Mouse (Mus musculus) heart, embryonic 12.5 days (tissue): ENCODE results near the gene Edn2. TPM values are rescaled to one million over a fixed set of nuclear protein-coding genes. Genes with fewer than 3 reads are reported as not detected.
A peak's percentile ranks its signal among the peaks of the same experiment; 100 is the strongest.

Experiments
- ATAC-seq: fragments of 200-750 bp; cut with Nextera tagmentation; 2 replicates; pipeline ENCODE4 v1.8.0; 2017; ENCODE audit warnings: moderate TSS enrichment, moderate library complexity; ENCODE audit not compliant: insufficient number of reproducible peaks, low FRiP score
- H3K27ac ChIP-seq: fragments of 300-500 bp; sonication (generic); 2 replicates; pipeline ENCODE4 v1.5.1; 2016; ENCODE audit warnings: mild to moderate bottlenecking, moderate library complexity; ENCODE audit not compliant: poor library complexity, severe bottlenecking
- H3K27me3 ChIP-seq: fragments of 300-500 bp; sonication (generic); replicated peaks from 2 replicates; pipeline ENCODE4 v1.6.1; 2016; ENCODE audit warnings: mild to moderate bottlenecking, moderate library complexity
- H3K36me3 ChIP-seq: fragments of 300-500 bp; sonication (generic); 2 replicates; pipeline ENCODE4 v1.6.1; 2016; ENCODE audit warnings: mild to moderate bottlenecking, moderate library complexity
- H3K4me1 ChIP-seq: fragments of 300-500 bp; sonication (generic); replicated peaks from 2 replicates; pipeline ENCODE4 v1.6.1; 2016; ENCODE audit warnings: mild to moderate bottlenecking
- H3K4me2 ChIP-seq: fragments of 300-500 bp; sonication (generic); 2 replicates; pipeline ENCODE4 v1.6.1; 2016; ENCODE audit warnings: mild to moderate bottlenecking, moderate library complexity
- H3K4me3 ChIP-seq: fragments of 300-500 bp; sonication (generic); 2 replicates; pipeline ENCODE4 v1.5.1; 2016; ENCODE audit warnings: mild to moderate bottlenecking
- H3K9ac ChIP-seq: fragments of 300-500 bp; sonication (generic); 2 replicates; pipeline ENCODE4 v1.6.1; 2016; ENCODE audit warnings: mild to moderate bottlenecking, moderate library complexity
- H3K9me3 ChIP-seq: fragments of 300-500 bp; sonication (generic); replicated peaks from 2 replicates; pipeline ENCODE4 v1.6.1; 2016; ENCODE audit warnings: mild to moderate bottlenecking, moderate library complexity
- WGBS: fragments of 180-500 bp; shearing (Covaris S2); methylation state at CpG from one replicate; pipeline ENCODE4 v1.1.7; 2016; 5-methylcytosine and 5-hydroxymethylcytosine counted together
- polyA plus RNA-seq: library from polyadenylated mRNA; unstranded; fragments of >200 nt; fragmentation: Nextera tagmentation; extraction: Ambion mirVana; gene quantifications from 2 replicates; pipeline ENCODE4 v1.2.1, GENCODE M21; 2016

The Edn2 gene
- polyA plus RNA-seq, 1 experiment from 2014 or later, result 0.38 TPM

DNA sequence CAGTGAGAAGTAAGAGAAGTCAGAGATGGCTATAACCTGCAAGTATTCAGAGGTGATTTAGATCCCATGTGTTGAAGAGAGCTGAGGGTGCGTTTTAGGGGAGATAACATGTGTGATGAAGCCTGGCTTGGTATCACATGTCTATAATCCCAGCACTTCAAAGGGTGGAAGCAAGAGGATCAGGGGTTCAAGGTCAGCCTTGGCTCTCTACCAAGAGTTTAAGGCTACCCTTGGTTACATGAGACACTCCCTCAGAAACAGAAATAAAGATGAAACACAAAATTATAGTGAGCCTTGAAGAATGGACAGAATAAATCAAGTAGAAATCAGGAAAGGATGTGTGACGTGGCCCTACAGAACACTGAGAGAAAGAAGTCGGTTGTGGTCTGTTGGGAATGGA lies 7.3 kb upstream of the Edn2 start:
- H3K27me3 ChIP-seq, result no peaks in the 10 kb centered on the region
- H3K36me3 ChIP-seq, result no peaks in the 10 kb centered on the region
- H3K27ac ChIP-seq, result no peak overlapping the region
- 73% methylated on average over 3 of the region's 3 CpGs for WGBS
- H3K9me3 ChIP-seq, result no peaks in the 10 kb centered on the region
- no peak overlapping the region for H3K4me2 ChIP-seq
- H3K9ac ChIP-seq, result no peak overlapping the region
- H3K4me1 ChIP-seq, result peaks cover 21% of the 10 kb centered on the region
- ATAC-seq, result no peak
- no peak overlapping the region for H3K4me3 ChIP-seq

DNA sequence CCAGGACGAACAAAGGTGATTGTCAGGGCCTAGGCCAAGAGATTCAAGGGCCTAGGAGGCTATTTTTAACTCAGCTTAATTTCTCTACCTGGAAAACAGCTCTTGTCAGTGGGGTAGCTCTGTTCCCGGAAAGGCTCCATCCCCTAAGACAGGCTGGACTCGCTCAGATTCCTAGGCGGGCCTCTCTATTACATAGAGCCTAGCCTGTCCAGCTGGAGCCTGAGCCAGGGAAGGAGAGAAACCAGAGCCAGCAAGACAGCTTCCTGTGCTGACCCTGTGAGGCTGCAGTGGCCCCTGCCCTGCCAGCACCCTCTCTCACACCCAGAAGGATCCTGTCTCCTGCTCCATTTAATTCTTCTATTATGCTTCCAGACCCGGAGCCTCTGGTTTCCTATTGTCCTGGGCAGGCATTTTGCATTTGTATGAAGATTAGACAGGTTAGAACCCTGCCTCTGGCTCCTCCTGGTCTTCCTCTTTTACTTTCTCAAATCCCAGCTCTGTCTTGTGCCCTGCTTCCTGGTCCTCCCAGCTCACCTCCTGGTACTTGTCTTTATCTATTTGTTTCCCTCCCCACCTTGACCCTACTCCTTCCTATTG lies 2.2 kb upstream of the Edn2 start:
- Histone ChIP-seq H3K27ac (peak overlapping the region; percentile 43; the same call in 1 of the 2 replicates), H3K4me1 (peaks cover 32% of the 10 kb centered on the region), H3K9ac (0 out of 2 replicates have a peak overlapping the region, but pooled peaks have one; percentile 22), H3K27me3 (peaks cover 17% of the 10 kb centered on the region), H3K36me3 (no peaks in the 10 kb centered on the region), H3K4me3 (no peak overlapping the region), H3K9me3 (no peaks in the 10 kb centered on the region), H3K4me2 (no peak overlapping the region; the same call in 1 of the 2 replicates)
- 19% methylated on average over 5 of the region's 5 CpGs for WGBS
- 0 out of 2 replicates have a peak, but pooled peaks have one; percentile 51 for ATAC-seq

DNA sequence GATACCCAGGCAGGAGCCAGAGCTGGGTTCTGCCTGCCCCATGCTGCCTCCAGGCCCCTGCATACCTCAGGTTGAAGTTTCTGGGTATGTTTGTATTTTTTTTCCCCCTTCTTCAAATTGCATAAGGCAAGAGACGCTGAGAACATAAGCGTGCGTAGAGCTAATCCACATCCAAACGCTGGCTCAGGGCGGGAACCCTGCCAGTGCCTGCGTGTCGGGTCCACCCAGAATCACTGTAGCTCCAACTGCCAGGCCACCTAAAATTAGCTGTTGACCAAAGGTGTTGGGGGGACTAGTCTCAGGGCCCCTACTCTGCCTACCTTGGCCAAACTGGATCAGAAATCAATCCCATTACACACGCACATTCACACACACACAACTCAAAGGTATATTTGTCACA lies 1.6 kb downstream of the Edn2 start:
- H3K27ac ChIP-seq, result no peak overlapping the region
- no peak overlapping the region for H3K4me2 ChIP-seq
- no peak overlapping the region for H3K4me3 ChIP-seq
- no peaks in the 10 kb centered on the region for H3K36me3 ChIP-seq
- H3K9me3 ChIP-seq, result no peaks in the 10 kb centered on the region
- H3K27me3 ChIP-seq, result peaks cover 31% of the 10 kb centered on the region
- H3K9ac ChIP-seq, result no peak overlapping the region
- peaks cover 32% of the 10 kb centered on the region for H3K4me1 ChIP-seq
- ATAC-seq, result no peak
- 91% methylated on average over 8 of the region's 8 CpGs for WGBS

DNA sequence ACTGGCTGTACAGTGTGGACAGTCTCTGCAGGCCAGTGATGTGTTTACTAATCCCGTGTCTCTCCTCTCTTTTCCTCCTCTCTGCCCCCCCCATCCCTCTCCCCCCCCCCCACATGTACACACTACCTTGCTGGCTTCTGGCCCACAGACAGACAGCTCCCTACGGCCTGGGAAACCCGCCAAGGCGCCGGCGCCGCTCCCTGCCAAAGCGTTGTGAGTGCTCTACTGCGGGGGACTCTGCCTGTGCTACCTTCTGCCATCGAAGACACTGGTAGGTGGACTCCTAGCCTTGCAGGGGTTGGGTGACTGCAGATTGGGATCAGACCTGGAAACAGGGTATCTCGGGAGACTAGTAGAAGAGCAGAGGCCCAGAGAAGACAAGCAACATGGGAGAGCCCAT lies 2.2 kb downstream of the Edn2 start:
- no peak overlapping the region for H3K9ac ChIP-seq
- WGBS, result 41% methylated on average over 11 of the region's 11 CpGs
- ATAC-seq, result no peak

DNA sequence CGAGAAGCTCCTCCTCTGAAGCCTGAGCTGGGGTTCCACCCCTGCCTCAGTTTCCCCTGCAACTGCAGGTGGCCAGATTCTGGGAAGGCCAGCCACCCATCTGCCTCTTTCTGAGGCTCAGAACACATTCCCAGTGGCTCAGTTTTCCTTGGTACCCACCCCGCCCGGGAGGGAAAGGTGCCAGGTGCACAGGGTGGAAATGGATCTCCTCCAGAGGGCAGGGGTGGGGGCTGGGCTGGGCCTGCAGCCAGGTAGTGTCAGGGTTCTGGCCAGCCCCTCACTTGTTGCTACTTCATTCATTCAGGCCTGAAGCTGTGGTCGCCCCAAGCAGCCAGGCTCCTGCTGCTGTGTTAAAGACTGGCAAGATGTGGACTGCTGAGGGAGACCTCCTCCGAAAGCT lies 3.3 kb downstream of the Edn2 start:
- Histone ChIP-seq H3K27me3 (peaks cover 31% of the 10 kb centered on the region), H3K4me3 (no peak overlapping the region), H3K9me3 (no peaks in the 10 kb centered on the region), H3K4me1 (peaks cover 29% of the 10 kb centered on the region), H3K27ac (no peak overlapping the region), H3K36me3 (no peaks in the 10 kb centered on the region), H3K4me2 (no peak overlapping the region), H3K9ac (no peak overlapping the region)
- no peak for ATAC-seq
- 78% methylated on average over 5 of the region's 5 CpGs for WGBS

More for the DNA sequence above, 2.2 kb downstream of the Edn2 start:
- no peaks in the 10 kb centered on the region for H3K36me3 ChIP-seq
- no peak overlapping the region for H3K4me2 ChIP-seq
- H3K27me3 ChIP-seq, result peaks cover 31% of the 10 kb centered on the region
- H3K4me1 ChIP-seq, result peaks cover 29% of the 10 kb centered on the region
- no peak overlapping the region for H3K4me3 ChIP-seq
- no peaks in the 10 kb centered on the region for H3K9me3 ChIP-seq
- no peak overlapping the region for H3K27ac ChIP-seq

DNA sequence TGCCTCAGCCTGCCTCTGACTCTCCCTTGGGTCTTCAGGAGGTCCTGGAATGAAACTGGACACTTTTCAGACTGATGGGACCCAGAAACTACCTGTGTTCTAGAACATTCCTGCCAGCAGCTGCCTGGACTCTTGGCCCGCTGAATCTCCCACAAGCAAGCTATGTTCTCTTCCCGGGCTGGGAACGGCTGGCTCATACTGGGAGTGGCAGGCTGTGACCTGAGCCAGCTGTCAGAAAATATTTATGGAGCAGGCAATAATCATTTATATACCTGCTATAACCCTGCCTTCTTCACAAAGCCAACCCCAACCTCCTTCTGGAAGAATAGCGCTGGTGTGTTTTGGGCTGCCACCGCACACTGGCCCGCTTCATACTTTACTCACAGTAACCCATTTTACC lies 6.8 kb downstream of the Edn2 start:
- ATAC-seq, result no peak
- no peak overlapping the region for H3K4me3 ChIP-seq
- H3K9me3 ChIP-seq, result no peaks in the 10 kb centered on the region
- H3K4me1 ChIP-seq, result peaks cover 32% of the 10 kb centered on the region
- H3K4me2 ChIP-seq, result no peak overlapping the region
- WGBS, result 86% methylated on average over 6 of the region's 6 CpGs
- H3K27ac ChIP-seq, result no peak overlapping the region
- no peaks in the 10 kb centered on the region for H3K36me3 ChIP-seq
- peaks cover 14% of the 10 kb centered on the region for H3K27me3 ChIP-seq
- no peak overlapping the region for H3K9ac ChIP-seq

DNA sequence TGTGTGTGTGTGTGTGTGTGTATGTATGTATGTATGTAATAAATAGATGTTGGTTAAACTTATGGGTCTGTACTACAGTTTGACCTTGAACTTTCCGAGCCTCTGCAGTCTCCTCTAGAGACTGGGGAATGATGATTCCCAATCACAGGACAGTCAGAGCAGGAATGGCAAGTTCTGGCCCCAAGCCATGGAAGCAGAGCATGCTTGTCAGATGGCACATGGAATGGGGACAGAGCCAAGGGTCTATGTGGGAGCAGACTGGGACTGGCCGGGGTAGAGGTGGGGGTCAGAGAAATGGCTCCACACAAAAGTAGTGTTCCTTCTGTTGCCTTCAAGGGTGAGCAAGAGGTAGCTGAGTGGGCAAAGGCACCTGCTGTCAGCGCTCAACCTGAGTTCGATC lies 7.3 kb downstream of the Edn2 start:
- 73% methylated on average over 4 of the region's 4 CpGs for WGBS
- Histone ChIP-seq H3K4me3 (no peak overlapping the region), H3K27ac (no peak overlapping the region), H3K27me3 (peaks cover 14% of the 10 kb centered on the region), H3K9ac (no peak overlapping the region), H3K36me3 (no peaks in the 10 kb centered on the region), H3K4me1 (peaks cover 30% of the 10 kb centered on the region), H3K9me3 (no peaks in the 10 kb centered on the region), H3K4me2 (no peak overlapping the region)
- no peak for ATAC-seq

DNA sequence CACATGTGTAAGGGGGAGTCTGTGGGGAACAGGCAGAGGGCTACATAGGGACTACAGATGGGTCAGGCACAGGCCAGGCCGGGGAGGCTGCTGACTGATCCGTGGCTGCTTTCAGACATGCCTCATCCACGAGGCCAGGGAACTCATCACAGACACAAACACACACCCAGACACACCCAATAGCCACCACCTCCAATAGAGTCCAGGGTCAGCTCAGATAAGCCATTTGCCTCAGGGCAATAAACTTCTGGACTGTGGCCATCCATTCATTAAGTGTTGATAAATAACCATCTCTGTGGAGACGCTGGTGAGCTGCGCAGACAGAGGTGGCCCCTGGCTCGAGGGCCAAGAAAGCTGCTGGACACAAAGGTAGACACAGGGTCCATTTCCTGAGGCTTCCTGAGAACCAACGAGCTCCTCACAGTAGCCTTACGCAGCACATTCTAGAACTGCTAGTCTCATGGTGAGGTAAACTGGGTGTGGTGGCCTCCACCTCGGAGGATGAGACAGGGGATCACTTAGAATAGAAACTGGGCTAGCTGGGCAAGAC lies 9.5 kb downstream of the Edn2 start:
- Histone ChIP-seq H3K9ac (no peak overlapping the region), H3K4me2 (no peak overlapping the region), H3K27ac (no peak overlapping the region), H3K4me1 (peaks cover 29% of the 10 kb centered on the region), H3K9me3 (no peaks in the 10 kb centered on the region), H3K27me3 (peaks cover 3% of the 10 kb centered on the region; the same call in 1 of the 2 replicates), H3K36me3 (no peaks in the 10 kb centered on the region), H3K4me3 (no peak overlapping the region)
- WGBS, result 56% methylated on average over 9 of the region's 9 CpGs
- ATAC-seq, result no peak

DNA sequence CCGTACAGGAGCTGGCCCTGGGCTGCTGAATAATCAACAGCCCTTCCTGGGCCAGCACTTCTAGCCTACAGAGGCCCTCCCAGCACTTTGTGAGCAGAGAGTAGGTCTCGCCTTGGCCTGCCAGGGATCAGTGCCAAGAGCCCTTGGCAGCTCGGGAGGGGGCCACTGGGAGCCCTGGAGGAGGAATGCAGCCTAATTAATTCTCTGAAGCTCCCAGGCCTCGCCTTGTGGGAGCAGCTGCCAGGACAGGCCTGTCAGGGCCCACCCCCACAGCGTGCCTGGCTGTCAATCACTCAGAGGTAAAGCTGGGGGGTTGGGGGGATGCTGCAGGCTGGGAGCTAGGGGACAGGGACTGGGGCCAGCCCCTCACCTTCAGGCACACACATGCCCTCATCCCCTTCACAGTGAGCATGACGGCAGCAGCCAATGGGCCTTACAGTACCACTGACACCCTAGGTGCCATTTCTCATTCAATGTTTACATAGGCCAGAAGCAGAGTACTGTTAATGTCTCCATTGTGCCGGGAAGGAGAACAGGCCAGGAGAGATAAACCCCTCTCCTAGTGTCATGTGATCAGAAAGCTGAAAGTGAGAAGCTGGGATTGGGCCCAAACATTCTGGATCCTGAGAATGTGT lies 11.2 kb downstream of the Edn2 start:
- no peak overlapping the region for H3K9ac ChIP-seq
- whole genome bisulfite sequencing, result 18% methylated on average over 7 of the region's 7 CpGs
- ATAC-seq, result peak; percentile 46; the same call in 1 of the 2 replicates

DNA sequence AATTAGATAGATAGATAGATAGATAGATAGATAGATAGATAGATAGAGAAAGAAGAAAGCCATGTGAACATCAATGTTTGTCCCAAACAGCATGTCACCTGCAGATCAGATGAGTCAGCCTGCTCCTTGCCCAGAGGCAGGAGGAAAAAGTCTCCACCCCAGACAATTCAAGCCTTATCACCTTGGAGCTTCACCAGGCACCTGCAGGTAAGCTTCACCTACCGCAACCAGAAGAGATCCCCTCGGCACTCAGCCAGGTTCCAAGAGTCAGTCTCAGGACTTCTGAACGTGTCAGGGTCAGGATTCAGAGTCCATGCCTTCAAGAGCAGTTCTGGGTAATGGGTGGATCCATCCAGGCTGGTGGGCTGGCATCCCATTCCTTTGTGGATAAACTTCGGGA lies 18.1 kb downstream of the Edn2 start:
- no peak overlapping the region for H3K9ac ChIP-seq
- H3K27ac ChIP-seq, result no peak overlapping the region
- H3K9me3 ChIP-seq, result no peaks in the 10 kb centered on the region
- no peak overlapping the region for H3K4me3 ChIP-seq
- no peaks in the 10 kb centered on the region for H3K36me3 ChIP-seq
- 75% methylated on average over 4 of the region's 4 CpGs for WGBS
- no peak overlapping the region for H3K4me2 ChIP-seq
- ATAC-seq, result no peak
- no peaks in the 10 kb centered on the region for H3K4me1 ChIP-seq
- 0 out of 2 replicates have a peak, but pooled peaks cover 13% of the 10 kb centered on the region for H3K27me3 ChIP-seq

More for the DNA sequence above, 11.2 kb downstream of the Edn2 start:
- no peak overlapping the region for H3K27ac ChIP-seq
- H3K9me3 ChIP-seq, result no peaks in the 10 kb centered on the region
- H3K36me3 ChIP-seq, result no peaks in the 10 kb centered on the region
- H3K4me2 ChIP-seq, result no peak overlapping the region
- H3K27me3 ChIP-seq, result no peaks in the 10 kb centered on the region
- peaks cover 29% of the 10 kb centered on the region for H3K4me1 ChIP-seq
- no peak overlapping the region for H3K4me3 ChIP-seq

DNA sequence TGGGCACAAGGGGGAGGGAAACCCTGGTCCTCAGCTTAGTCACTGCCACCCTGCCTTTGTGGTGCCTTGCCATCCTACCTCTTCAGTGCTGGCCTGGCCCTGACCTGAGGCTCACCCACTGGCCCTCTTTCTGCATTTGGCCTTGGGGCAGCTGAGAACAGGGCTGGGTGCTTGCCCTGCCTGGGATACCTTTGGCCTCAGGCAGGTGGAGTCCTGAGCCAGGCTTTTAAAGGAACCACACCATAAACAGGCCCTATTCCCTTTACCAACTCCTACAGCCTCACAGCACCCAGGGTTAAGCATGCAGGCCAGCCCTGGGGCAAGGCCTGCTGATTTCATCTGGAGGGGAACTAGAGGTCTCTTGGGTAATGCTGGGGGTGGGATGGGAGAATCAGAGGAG lies 19.5 kb downstream of the Edn2 start:
- no peak for ATAC-seq
- H3K4me3 ChIP-seq, result no peak overlapping the region
- H3K4me1 ChIP-seq, result no peaks in the 10 kb centered on the region
- no peak overlapping the region for H3K27ac ChIP-seq
- H3K4me2 ChIP-seq, result no peak overlapping the region
- peaks cover 20% of the 10 kb centered on the region for H3K27me3 ChIP-seq
- H3K9me3 ChIP-seq, result no peaks in the 10 kb centered on the region
- H3K9ac ChIP-seq, result no peak overlapping the region
- no peaks in the 10 kb centered on the region for H3K36me3 ChIP-seq
